Comparison of ENCODE assay signal across 18 mouse cellular contexts in genomic region chr6:56389178-56389577, GRCm38 (mm10).
"Had no signal": no experiment of that assay in that cellular context is flagged by ENCODE, and none has a peak within 500 bp of the region (broad histone marks: within the 10 kb centered on the region; RNA-seq: fewer than 3 reads in every experiment).

No protein-coding gene starts in this region.

- H3K27ac ChIP-seq: midbrain, embryonic 10.5 days; midbrain, embryonic 12.5 days; neural tube, embryonic 13.5 days; neural tube, embryonic 15.5 days had no signal

- H3K4me1 ChIP-seq: midbrain, embryonic 10.5 days; midbrain, embryonic 12.5 days; neural tube, embryonic 13.5 days; neural tube, embryonic 15.5 days had no signal

- H3K9ac ChIP-seq: lung, embryonic 14.5 days; midbrain, embryonic 12.5 days; neural tube, embryonic 13.5 days; neural tube, embryonic 15.5 days had no signal

- H3K27me3 ChIP-seq: midbrain, embryonic 12.5 days; neural tube, embryonic 13.5 days; neural tube, embryonic 15.5 days had no signal

- H3K4me3 ChIP-seq: midbrain, embryonic 10.5 days; midbrain, embryonic 12.5 days; myocyte; neural tube, embryonic 13.5 days; neural tube, embryonic 15.5 days had no signal

- H3K36me3 ChIP-seq: midbrain, embryonic 10.5 days; midbrain, embryonic 12.5 days; neural tube, embryonic 13.5 days; neural tube, embryonic 15.5 days had no signal

- H3K9me3 ChIP-seq: midbrain, embryonic 10.5 days; midbrain, embryonic 12.5 days; neural tube, embryonic 13.5 days; neural tube, embryonic 15.5 days had no signal

- H3K4me2 ChIP-seq: lung, embryonic 14.5 days; midbrain, embryonic 12.5 days; neural tube, embryonic 13.5 days; neural tube, embryonic 15.5 days had no signal

- DNase-seq: lung, adult 18-20 months; lung, embryonic 14.5 days; lung, postnatal 10 days; lung, postnatal 4 days; midbrain, embryonic 14.5 days; retina, postnatal 1 day; right cerebral cortex, adult 18-20 months; right cerebral cortex, postnatal 25 days; right cerebral cortex, postnatal 4 days; spleen, adult 18-20 months; thymus, adult 18-20 months; thymus, postnatal 14 days; thymus, postnatal 36 days had no signal
